Mouse (Mus musculus): ENCODE results near the gene Etnk1. TPM values are rescaled to one million over a fixed set of nuclear protein-coding genes. Genes with fewer than 3 reads are reported as not detected.

The Etnk1 gene
- total and polyA plus RNA-seq, 3 experiments = 29.9 to 37.0 (median 33.6) TPM

GRCm38 (mm10) chr6:143212766-143213165, 45.7 kb downstream of the Etnk1 start:
- no peak overlapping the region for H3K27ac ChIP-seq (ENCODE audit: control insufficient read depth, low read depth, low read length)
- no peak for DNase-seq (ENCODE audit: low read depth, low spot score)
- H3K4me1 ChIP-seq (ENCODE audit: control insufficient read depth in 1 of 2, insufficient read depth in 2 of 2, low read length in 2 of 2) = no peaks in the 10 kb centered on the region
- H3K79me2 ChIP-seq (ENCODE audit: control insufficient read depth, insufficient read depth, low read length, poor library complexity) = no peaks in the 10 kb centered on the region
- H3K9me3 ChIP-seq (replicated peaks; ENCODE audit: insufficient read depth, low read length) = no peaks in the 10 kb centered on the region
- no peaks in the 10 kb centered on the region for H3K36me3 ChIP-seq (ENCODE audit: control insufficient read depth in 1 of 2, insufficient read depth in 2 of 2, low read length in 2 of 2)
- H3K27me3 ChIP-seq (ENCODE audit: control insufficient read depth in 1 of 2, insufficient read depth in 2 of 2, low read length in 2 of 2) = no peaks in the 10 kb centered on the region
- no peak overlapping the region for H3K4me3 ChIP-seq (ENCODE audit: control insufficient read depth in 1 of 2, insufficient read depth in 1 of 2, low read depth in 2 of 2, low read length in 2 of 2)
- H3K9ac ChIP-seq (ENCODE audit: control insufficient read depth, low read depth, low read length, poor library complexity, severe bottlenecking) = no peak overlapping the region
- TF ChIP-seq MAFK (IDR thresholded peaks at IDR 0.05; ENCODE audit: borderline replicate concordance, low read depth, low read length) (no peak), SIN3A (IDR thresholded peaks at IDR 0.05; ENCODE audit: low read length) (no peak), CHD2 (IDR thresholded peaks at IDR 0.05; ENCODE audit: low read length) (no peak), POLR2AphosphoS5 (IDR thresholded peaks at IDR 0.05; ENCODE audit: borderline replicate concordance, low read depth, low read length) (no peak), HCFC1 (IDR thresholded peaks at IDR 0.05; ENCODE audit: low read depth, low read length) (no peak), UBTF (IDR thresholded peaks at IDR 0.05; ENCODE audit: borderline replicate concordance, insufficient read depth, low read depth, low read length) (no peak), MAZ (IDR thresholded peaks at IDR 0.05; ENCODE audit: low read depth, low read length) (no peak), USF1 (IDR thresholded peaks at IDR 0.05; ENCODE audit: low read depth, low read length) (no peak), ZKSCAN1 (IDR thresholded peaks at IDR 0.05; ENCODE audit: low read depth, low read length) (no peak), POLR2AphosphoS2 (IDR thresholded peaks at IDR 0.05; ENCODE audit: low read length) (no peak)

GRCm38 (mm10) chr6:143213461-143213860, 46.4 kb downstream of the Etnk1 start:
- DNase-seq (ENCODE audit: low read depth, low spot score) = no peak
- Histone ChIP-seq H3K4me1 (ENCODE audit: control insufficient read depth in 1 of 2, insufficient read depth in 2 of 2, low read length in 2 of 2) (no peaks in the 10 kb centered on the region), H3K36me3 (ENCODE audit: control insufficient read depth in 1 of 2, insufficient read depth in 2 of 2, low read length in 2 of 2) (no peaks in the 10 kb centered on the region), H3K4me3 (ENCODE audit: control insufficient read depth in 1 of 2, insufficient read depth in 1 of 2, low read depth in 2 of 2, low read length in 2 of 2) (no peak overlapping the region), H3K27me3 (ENCODE audit: control insufficient read depth in 1 of 2, insufficient read depth in 2 of 2, low read length in 2 of 2) (no peaks in the 10 kb centered on the region), H3K27ac (ENCODE audit: control insufficient read depth, low read depth, low read length) (no peak overlapping the region), H3K9ac (ENCODE audit: control insufficient read depth, low read depth, low read length, poor library complexity, severe bottlenecking) (no peak overlapping the region), H3K79me2 (ENCODE audit: control insufficient read depth, insufficient read depth, low read length, poor library complexity) (no peaks in the 10 kb centered on the region), H3K9me3 (replicated peaks; ENCODE audit: insufficient read depth, low read length) (no peaks in the 10 kb centered on the region)
- peak; percentile 27; the same call in 1 of the 2 replicates for TF ChIP-seq ZNF384 (IDR thresholded peaks at IDR 0.05; ENCODE audit: low read depth, low read length)
- TF ChIP-seq USF2 (IDR thresholded peaks at IDR 0.05; ENCODE audit: borderline replicate concordance in 1 of 2, insufficient read depth in 1 of 2, low read depth in 1 of 2, low read length in 2 of 2) = no peak

GRCm38 (mm10) chr6:143216221-143216620, 49.2 kb downstream of the Etnk1 start:
- Histone ChIP-seq H3K9ac (ENCODE audit: control insufficient read depth, low read depth, low read length, poor library complexity, severe bottlenecking) (no peak overlapping the region), H3K4me3 (ENCODE audit: control insufficient read depth in 1 of 2, insufficient read depth in 1 of 2, low read depth in 2 of 2, low read length in 2 of 2) (no peak overlapping the region), H3K9me3 (replicated peaks; ENCODE audit: insufficient read depth, low read length) (no peaks in the 10 kb centered on the region), H3K79me2 (ENCODE audit: control insufficient read depth, insufficient read depth, low read length, poor library complexity) (no peaks in the 10 kb centered on the region), H3K27me3 (ENCODE audit: control insufficient read depth in 1 of 2, insufficient read depth in 2 of 2, low read length in 2 of 2) (no peaks in the 10 kb centered on the region), H3K27ac (ENCODE audit: control insufficient read depth, low read depth, low read length) (no peak overlapping the region), H3K4me1 (ENCODE audit: control insufficient read depth in 1 of 2, insufficient read depth in 2 of 2, low read length in 2 of 2) (no peaks in the 10 kb centered on the region), H3K36me3 (ENCODE audit: control insufficient read depth in 1 of 2, insufficient read depth in 2 of 2, low read length in 2 of 2) (no peaks in the 10 kb centered on the region)
- TF ChIP-seq CHD2 (IDR thresholded peaks at IDR 0.05; ENCODE audit: low read length) = no peak
- no peak for TF ChIP-seq ZC3H11A (IDR thresholded peaks at IDR 0.05; ENCODE audit: low read depth, low read length)
- no peak for TF ChIP-seq JUND (IDR thresholded peaks at IDR 0.05; ENCODE audit: low read depth, low read length)
- no peak for TF ChIP-seq SIN3A (IDR thresholded peaks at IDR 0.05; ENCODE audit: low read length)
- TF ChIP-seq KAT2A (conservative IDR thresholded peaks at IDR 0.05; ENCODE audit: low read depth, low read length) = no peak
- TF ChIP-seq MYC (IDR thresholded peaks at IDR 0.05; ENCODE audit: low read depth, low read length) = no peak
- no peak for TF ChIP-seq RCOR1 (IDR thresholded peaks at IDR 0.05; ENCODE audit: low read depth, low read length)
- no peak for TF ChIP-seq POLR2A (IDR thresholded peaks at IDR 0.05; ENCODE audit: control insufficient read depth in 1 of 2, insufficient read depth in 1 of 2, low read depth in 1 of 2, low read length in 2 of 2, poor library complexity in 1 of 2)
- TF ChIP-seq ZMIZ1 (IDR thresholded peaks at IDR 0.05; ENCODE audit: low read depth, low read length) = no peak
- no peak for TF ChIP-seq MAX (IDR thresholded peaks at IDR 0.05; ENCODE audit: low read length)
- no peak for DNase-seq (ENCODE audit: low read depth, low spot score)

All from MEL (cell line).